Mouse (Mus musculus) thymus, postnatal 14 days (tissue): ENCODE measurements around the gene Cgrrf1.

ENCODE experiments used
- DNase-seq: peaks from one replicate; pipeline ENCODE4 v3.0.0; 2021

Gene Cgrrf1

DNA sequence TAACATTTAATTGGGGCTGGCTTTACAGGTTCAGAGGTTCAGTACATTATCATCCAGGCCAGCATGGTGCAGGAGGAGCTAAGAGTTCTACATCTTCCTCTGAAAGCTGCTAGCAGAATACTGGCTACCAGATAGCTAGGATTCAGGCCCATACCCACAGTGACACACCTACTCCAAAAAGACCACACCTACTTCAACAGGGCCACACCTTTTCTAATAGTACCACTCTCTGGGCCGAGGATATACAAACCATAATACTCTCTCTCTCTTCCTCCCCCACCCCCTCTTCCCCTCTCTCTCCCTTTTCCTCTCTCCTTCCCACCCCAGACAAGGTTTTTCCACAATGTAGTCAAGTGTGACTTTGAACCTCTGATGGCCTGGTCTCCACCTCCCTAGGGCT, 4.5 kb upstream of the Cgrrf1 start:
- no peak for DNase-seq

DNA sequence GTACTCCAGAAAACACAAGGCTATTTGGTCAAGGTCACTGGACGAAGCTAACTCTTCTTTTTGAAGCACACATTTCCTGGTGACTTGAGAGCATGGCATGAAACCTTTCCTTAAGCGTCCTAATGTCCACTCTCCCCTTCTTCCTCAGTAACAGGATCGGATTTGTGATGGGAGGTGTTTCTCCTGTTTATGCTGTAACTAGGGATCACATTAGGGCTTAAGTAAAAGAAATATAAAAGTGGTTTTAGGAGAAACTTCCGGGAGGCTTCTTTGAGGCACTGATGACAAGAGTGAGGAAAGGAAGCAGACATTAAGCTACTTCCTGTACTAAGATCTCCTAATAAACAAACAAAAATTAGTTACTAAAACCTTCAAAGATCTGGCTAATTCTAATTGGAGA, 630 bp upstream of the Cgrrf1 start:
- no peak for DNase-seq

DNA sequence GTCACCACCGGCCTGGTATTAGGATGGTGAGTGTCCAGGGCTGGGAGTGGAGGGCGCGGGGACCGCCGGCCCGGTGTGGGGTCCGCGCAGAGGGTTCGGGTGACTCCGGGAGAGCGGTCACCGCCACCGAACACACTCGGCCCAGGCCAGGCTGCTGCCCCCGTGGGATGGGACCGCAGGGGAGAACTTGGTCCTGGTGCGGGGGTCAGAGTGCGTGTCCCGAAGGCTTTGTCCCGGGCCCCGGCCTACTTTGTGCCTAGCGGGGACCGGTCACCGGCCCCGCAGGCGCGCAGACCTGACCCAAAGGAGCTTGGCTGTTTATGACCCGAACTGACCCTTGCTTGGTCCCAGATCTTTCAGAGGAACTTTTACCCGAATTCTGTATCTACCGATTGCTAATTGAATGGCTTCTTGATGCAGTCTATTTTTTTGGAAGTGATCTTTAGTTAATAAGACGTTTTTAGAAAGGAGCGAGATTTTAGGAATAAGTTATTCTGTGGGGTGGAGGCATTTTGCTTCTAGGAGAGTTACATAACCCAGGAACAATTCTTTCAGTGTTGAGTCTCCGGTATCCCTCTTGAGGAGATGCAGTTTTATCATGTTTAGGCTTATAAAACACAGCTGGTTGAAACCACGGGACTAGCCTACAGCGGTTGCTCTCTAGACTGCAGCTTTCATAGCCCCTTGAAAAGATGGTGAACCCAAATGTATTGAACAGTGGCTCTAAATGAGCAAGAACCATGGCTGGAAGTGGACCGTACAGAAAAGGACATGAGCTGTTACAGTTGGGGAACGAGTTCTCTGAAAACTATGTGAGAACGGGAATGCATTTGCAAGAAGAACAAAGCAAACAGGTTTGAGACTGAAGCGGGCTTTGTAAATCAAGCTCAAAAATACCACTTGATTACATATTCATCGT, 688 bp downstream of the Cgrrf1 start:
- DNase-seq, result no peak

DNA sequence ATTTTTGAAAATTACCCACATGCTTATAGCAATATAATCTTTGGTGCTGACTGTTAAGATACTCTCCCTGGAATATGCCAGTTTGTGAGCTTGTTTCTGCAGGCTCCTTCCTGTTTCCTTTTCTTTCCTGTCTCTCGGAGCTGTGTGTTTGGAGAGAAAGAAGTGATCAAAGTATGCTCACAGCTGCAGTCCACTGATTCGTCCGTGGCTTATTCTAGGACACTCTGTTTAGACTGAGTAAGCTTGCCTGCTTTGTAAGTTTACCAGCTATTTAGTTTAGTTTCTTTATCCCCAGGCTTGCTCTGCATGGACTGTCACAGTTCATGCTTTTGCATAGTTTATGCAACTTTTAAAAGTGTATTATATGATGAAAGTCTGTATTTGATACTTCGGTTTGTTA, 7.4 kb downstream of the Cgrrf1 start:
- no peak for DNase-seq

DNA sequence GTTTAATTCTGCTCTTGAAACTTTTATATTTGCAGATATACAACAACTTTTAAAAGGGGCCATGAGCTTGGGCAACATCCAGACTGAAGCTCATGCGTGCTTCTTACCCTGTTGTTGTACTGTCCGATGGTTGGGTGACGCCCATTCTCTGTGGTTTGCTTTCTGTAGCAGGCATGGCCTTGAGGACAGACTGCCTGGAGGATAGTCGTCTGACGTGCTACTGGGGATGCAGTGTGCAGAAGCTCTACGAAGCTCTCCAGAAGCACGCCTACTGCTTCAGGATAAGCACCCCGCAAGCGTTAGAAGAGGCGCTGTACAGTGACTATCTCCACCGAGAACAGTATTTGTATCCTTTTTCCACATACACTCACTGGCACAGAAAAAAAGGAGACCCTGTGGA, 13.8 kb downstream of the Cgrrf1 start:
- DNase-seq, result no peak

DNA sequence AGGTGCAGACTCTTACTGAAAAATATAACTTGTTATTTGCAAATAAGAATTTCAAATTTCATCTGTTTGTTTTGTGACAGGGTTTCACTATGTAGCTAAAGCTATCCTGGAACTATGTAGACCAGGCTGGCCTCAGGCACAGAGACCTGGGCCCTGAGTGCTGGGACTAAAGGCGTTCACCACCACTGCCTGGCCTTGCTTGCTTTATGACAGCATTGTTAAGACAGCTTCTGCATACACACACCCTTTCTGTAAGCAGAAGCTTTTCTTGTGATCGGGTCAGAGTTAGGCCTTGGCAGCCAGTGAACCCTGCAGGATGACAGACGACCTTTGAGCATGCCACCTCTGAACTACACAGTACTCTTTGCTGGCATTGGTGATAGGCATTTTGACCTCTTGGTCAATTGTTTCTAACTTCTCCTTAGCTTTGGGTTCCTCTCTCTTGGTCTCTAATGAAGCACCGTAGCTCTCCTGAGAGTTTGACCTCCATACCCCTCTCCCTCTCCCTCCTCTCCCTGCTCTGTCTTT, 16.2 kb downstream of the Cgrrf1 start:
- no peak for DNase-seq

DNA sequence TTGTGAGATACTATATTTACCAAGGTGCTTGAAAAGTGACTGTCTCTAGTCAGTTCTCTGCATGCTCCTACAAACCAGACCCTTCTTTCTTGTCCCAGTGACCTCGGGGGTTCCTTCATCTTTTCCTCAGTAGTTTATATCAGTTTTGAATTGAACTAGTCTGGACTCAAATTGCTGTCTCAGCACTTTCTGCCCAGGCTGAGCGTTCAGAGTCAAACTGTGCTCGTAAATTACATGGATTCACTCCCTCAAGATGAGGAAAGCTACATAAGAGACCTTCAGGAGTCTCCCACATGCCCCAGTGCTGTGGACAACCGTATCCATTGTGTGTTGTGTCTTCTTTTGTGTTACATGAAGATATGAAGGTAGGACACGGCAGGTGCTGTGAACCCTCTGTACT, 16.8 kb downstream of the Cgrrf1 start:
- no peak for DNase-seq

DNA sequence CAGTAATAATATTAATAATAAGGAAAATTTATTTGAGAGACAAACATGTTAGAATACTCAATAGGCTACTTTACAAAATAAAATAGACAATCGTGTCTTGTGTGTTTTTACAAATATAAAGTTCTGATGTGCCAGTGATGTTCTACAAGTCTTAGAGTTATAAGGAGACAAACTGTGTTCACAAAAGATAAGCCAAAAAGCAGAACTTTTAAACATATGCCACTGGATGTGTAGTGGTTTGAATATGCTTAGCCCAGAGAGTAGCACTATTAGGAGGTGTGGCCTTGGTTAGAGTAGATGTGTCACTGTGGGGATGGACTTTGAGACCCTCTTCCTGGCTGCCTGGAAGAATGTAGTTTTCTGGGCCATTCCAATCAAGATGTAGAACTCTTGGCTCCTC, 17.8 kb downstream of the Cgrrf1 start:
- no peak for DNase-seq

DNA sequence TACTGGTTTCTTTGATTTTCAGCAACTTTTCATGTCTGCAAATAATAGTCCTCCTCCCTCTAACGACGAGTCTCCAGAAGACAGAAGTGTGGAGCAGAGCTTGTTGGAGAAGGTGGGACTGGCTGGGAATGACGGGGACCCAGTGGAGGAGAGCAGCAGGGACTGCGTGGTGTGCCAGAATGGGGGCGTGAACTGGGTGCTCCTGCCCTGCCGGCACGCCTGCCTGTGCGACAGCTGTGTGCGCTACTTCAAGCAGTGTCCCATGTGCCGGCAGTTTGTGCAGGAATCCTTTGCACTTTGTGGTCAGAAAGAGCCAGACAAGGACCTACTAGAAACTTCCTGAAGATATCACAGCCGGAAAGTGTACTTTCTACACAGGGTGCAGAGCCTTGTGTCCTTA, 21.8 kb downstream of the Cgrrf1 start:
- no peak for DNase-seq

DNA sequence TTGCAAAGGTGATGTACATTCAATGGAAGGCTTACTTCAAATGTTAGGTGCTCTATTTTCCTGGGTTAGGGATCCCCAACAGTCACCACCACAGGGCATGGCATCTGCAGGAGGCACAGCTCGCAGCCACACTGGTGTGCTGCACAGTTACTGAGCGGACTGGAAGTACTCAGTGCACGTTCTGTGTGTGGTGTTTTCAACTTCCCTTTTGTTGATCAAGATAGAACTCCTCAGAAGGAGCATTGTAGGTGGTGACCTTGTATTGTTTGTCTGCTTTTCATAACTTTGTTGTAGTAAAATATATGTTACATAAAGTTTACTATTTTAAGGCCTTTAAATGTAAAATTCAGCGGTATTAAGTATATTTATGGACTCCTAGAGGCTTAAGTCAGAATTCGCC, 31.0 kb downstream of the Cgrrf1 start:
- DNase-seq, result no peak

DNA sequence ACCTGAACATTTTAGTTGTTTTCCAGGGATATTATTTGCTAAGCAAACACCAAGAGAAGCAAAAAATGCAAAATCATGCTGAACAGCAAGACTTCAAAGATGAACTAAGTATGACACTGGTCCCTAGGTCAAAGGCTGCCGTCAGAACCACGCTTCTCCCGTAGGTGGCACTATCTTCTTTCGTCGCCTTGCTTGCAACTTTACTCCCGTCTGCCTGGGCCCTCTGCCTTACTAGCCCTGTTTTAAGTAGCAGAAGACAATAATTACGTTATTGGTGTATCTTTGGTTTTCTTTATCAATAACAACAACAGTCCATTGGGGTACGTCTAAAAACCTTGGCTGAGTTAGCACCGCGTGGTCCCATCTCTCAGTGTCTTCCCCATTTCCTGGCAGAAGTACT, 49.0 kb downstream of the Cgrrf1 start:
- peak; percentile 70 for DNase-seq

DNA sequence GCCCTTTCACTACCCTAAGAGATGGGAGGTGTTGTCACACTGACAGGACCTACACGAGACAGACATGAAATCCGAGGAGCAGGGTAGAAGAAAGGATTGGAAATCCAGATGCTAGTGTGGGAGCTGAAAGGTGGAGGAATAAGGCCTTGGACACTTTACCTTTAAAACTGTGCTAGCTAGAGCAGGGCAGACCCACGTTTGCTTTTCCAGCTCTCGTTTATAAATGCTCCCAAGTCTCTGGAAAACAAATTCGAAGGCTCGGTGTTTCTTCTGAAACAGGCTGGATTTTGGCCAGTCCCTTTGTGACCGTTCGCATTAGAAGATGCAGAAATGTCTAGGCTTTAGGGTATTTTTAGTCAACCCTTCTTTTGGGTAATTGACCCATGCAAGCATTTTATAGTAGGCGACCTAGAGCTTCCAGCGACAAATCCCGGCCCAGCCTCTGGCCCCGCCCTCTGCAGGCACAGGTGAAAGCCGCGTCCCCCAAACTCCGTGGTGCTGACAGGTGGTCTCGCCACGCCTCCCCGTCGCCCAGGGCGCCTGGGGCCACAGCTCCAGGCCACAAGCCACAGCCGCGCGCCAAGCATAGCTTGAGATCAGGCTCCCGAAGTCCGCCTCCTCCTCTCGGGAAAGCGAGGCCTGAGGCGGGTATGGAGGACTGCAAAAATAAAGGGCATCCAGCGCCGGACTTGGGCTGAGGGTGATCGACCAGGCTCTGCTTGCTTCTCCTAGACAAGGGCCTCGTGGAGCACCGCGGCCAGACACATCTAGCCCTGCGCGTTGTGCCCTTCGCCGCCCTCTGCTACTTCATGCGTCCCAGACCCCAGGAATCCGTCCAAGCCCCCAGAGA, 49.9 kb downstream of the Cgrrf1 start:
- peak; percentile 19 for DNase-seq

DNA sequence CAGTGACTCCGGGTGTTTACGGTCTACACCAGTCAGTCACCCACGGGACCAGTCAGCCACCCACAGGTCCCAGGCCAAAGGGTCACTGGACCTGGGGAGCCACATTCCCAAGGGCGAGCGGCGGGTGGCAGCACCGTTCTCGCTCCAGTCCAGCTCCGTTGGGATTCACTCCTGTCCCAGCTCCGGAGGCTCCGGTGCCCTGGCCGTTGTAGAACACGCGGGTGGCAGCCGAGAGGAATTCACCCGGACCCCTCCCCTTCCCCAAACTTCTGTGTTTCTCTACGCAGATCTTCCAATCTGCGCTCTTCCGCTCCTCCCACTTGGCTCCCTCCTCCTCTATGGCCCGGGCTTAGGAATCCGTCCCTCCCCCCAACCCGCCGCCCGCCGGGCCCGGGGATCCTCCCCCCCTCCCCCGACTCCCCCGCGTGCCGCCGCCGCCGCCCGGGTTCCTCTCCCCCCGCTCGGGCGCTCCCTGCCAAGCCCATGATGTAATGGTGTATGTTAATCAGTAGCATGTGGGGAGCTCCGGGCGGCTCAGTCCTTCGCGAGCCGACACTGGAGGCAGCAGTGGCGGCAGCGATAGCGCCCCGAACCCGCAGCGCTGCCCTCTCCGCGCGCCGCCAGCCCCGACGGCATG, 50.6 kb downstream of the Cgrrf1 start, which contains the start of gene Samd4:
TSS of gene Samd4 (plus strand) at position 424 of the 637 bp plus-strand sequence.
- DNase-seq, result peak; percentile 36

DNA sequence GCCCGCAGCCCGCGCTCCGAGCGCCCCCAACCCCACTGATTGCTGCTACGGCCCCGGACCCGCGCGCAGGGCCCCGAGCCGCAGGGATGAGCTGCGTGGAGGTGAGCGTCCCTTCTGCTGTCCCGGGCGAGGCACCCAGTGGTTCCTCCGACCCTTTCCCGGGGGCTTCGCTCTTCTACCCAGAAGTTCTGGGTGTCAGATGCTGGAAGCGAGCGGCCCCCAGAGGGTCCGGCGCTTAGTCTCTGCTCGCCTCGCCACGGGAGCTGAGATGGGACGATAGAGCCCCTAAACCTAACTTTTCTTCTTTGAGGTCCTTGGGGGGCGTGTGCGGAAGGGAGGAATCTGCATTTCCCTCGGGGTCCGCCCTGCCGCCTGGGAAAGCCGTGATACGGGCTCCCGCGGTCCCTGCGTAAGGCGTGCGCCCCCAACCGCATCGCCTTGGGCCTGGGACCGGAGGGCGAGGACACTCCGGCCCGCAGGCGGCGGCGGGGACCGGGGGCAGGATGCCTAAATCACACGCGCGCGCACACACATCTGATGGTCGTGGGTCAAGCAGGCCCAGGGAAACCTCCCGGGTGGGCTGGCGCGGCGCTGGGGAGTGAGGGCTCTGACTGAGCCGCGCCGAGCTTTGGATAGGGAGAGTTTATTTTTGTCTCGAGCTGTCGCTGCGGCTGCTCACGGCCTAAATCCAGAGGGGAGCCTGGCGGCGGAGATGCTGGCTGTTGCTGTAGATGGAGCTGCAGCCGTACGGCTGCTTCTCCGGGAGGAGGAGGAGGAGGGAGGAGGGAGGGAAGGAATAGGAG, 51.3 kb downstream of the Cgrrf1 start:
- peak; percentile 19 for DNase-seq

DNA sequence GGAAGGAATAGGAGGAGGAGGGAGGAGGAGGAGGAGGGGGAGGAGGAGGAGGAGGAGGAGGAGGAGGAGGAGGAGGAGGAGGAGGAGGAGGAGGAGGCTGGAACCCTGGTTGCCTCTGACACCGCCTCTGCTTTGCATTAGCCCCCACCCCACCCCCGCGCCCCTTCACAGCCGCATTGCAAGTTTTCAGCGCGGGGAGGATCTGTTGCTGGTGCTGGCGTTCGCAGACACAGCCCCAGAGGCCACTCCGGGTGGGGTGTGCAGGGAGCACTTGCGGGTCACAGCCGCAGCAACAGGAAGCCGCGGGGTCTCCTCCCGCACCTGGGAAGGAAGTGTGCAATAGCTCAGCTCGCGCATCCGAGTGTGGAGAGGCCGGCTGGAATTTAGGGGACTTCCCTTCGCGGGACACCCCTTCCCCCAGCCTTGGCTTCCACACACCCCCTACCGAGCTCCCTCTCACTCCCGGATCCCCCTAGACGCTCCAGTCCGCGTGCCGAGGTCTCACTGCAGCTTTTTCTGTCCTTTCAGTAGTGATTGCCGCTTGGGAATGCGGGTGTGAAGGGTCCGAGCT, 52.0 kb downstream of the Cgrrf1 start:
- DNase-seq, result peak; percentile 31

DNA sequence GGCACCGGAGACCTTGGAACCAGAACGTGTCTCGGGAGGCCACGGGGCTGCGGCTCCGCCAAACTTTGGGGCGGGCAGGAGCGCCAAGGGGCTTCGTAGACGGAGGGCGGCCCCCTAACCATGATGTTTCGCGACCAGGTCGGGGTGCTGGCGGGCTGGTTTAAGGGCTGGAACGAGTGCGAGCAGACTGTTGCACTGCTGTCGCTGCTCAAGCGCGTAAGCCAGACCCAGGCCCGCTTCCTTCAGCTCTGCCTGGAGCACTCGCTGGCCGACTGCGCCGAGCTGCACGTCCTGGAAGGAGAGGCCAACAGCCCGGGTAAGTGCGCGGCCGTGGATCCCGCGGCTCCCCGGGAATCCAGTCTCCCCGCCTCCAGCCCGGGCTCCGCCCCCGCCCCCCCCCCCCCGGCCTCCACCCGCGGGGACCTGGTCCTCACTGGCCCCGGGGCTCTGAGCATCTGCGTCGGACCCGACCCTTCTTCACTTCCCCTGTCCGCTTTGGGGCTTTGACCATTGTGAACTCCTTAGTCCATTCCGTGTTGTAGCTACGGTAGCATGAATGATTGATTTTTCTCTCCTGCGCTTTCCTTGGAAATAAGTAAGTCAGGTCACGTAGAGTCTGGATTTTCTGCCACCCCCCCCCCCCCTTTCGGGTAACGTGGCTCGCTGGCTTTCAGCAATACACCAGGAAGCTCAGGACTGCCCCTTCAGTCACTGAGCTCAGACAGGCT, 52.9 kb downstream of the Cgrrf1 start:
- peak; percentile 38 for DNase-seq

DNA sequence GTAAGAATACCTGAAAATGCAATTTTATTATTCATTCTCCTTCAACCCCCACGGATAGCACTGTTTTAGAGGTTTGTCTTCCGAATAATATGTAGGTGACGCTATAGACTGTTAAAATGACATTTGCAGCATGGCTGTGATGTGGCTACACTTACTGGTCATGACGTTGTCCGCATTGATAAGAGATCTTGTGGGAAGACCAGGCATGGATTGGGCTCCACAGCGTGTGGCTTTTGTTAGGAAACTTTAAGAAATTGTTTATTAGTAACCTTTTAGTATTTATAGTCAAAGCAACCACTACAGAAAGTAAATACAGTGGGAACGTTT, 53.5 kb downstream of the Cgrrf1 start:
- no peak for DNase-seq

DNA sequence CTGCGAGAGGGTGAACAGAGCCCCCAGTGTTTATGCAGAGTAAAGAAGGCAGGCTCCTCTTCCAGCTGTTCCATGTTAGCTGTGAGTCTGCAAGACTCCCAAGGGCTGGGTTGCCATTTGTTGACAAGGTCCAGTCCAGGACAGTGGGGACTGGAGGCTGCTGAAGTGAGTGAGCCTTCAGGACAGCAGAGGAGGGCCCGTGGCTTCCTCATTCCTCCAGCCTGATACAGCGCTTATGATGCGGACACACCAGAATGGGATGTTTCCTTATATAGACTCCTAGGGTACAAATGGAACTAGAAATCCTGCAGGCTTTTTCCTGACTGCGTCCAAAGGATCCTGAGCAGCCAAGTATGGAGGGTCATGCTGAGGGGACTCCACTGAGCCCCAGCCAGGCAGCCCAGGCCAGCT, 54.0 kb downstream of the Cgrrf1 start:
- no peak for DNase-seq

DNA sequence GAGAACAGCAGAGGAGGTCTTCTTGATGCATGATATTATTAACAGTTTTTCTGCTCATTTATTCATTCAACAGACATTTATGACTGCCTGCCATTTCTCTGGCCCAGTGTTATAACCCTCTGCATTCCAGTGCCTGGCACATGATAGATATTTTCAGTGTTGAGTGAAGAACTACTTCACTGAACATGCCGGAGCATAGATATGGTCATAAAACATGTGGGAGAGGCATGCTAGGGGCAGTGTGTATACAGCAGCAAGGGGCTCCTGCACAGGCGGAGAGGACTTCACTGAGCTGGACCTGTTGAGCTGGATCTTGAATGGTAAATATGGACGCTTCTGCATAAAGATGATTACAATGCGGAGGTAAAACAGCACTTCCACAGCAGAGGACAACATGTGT, 57.2 kb downstream of the Cgrrf1 start:
- DNase-seq, result no peak

DNA sequence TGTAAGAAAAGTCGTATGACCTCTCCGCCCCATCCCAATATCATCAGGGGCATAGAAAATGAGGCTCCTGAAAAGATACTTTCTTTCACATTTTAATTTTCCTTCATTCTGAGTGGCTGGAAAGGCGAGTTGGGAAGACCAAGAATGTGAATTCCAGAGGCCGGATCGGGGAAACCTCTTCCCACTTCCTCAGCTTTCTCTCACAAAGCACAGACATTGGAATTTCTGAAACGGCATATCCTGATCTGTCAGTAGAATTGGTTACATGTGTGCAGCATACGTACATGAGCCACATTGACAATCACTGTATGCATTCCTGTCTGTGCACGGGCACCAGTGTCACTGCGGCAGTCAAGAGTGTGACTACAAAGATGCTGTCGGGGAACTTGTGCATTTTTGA, 62.0 kb downstream of the Cgrrf1 start:
- DNase-seq, result no peak

DNA sequence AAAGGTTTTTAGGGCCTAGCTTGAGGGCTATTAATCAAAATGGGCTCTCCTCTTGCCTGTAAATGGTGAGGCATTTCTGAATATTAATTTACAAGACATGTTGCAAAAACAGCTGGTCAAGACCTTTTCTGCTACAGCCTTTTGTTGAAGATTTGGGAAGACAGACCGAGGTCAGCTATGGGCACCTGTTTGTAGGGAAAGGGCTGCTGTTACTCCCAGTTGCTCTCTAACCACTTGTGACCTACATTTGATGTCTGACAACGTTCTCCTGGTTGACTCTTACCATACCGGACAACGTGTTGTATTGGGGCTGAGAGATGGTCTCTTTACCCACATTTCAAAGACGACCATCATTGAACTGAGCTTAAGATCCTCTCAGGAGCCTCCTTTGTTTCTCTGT, 66.0 kb downstream of the Cgrrf1 start:
- DNase-seq, result no peak
